Mouse (Mus musculus) C2C12 (cell line): Measurements from ENCODE around the gene Chsy1.

Experiments
- CEBPB ChIP-seq: IDR thresholded peaks from one replicate; pipeline ENCODE4 v1.6.1; 2011; ENCODE audit warnings: low read depth, mild to moderate bottlenecking, control low read depth, moderate library complexity
- CTCF ChIP-seq: IDR thresholded peaks from one replicate; pipeline ENCODE4 v1.5.1; 2011; ENCODE audit not compliant: control insufficient read depth, insufficient read depth, insufficient read length
- MAX ChIP-seq: IDR thresholded peaks from one replicate; pipeline ENCODE4 v1.6.1; 2011; ENCODE audit warnings: mild to moderate bottlenecking, control low read depth
- MYOG ChIP-seq: IDR thresholded peaks from one replicate; pipeline ENCODE4 v1.6.1; 2011; ENCODE audit not compliant: control insufficient read depth, insufficient read length; ENCODE audit errors: extremely low read depth
- USF1 ChIP-seq: IDR thresholded peaks from one replicate; pipeline ENCODE4 v1.6.1; 2011; ENCODE audit warnings: low read depth, mild to moderate bottlenecking, control low read depth, moderate library complexity

GRCm38 (mm10) chr7:66200791-66201450, 91.6 kb downstream of the Chsy1 start:
- TF ChIP-seq CTCF (no peak), USF1 (no peak), CEBPB (no peak), MAX (no peak), MYOG (no peak)
